Mouse (Mus musculus): ENCODE data around the gene Cactin.

Cactin gene

GRCm38 (mm10) chr10:81320550-81321347 lies at the start of gene Cactin:
Gene Cactin, plus strand, starts transcription at chr10:81321103.
- DNase-seq: peak; percentile 100

DNA sequence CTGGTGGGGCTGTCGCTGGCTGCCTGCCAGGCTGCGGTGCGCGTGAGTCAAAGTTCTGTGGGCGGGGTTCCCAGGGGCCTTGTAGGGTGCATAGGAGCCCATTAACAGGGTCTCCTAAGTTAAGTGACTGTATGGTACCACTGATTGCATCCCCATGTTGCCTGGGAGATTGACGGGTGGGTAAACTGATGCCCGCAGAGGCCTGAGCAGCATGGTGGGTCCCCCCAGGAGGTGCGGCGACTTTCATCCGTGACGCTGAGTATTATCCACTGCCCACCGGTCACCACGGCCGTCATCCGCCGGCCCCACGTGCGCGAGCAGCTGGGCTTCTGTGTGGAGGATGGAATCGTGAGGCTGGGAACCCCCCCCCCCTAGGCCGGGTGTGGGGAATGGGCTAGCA lies 48.5 kb upstream of the Cactin start:
- no peak for DNase-seq

- no peak for DNase-seq
Observed at GRCm38 (mm10) chr10:81273842-81274241, 47.1 kb upstream of the Cactin start.

DNA sequence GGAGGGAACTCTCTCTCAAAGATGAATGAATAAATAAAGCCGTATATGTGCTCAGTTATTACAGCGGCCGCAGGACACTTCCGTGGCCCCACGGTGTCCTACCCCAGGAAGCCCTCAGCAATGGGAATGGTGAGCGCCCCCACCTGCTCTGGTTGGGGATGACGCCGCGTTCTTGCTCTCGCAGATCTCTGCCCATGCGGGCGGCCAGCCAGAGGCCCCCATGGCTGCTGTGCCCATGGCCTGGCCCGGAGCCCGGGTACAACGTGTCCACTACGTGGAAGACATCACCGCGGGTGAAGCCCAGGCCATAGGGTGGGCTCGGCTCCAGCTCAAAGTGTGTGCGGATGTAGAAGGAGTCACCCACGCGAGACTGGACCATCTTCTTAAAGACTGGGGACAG lies 43.2 kb upstream of the Cactin start:
- DNase-seq: no peak

DNA sequence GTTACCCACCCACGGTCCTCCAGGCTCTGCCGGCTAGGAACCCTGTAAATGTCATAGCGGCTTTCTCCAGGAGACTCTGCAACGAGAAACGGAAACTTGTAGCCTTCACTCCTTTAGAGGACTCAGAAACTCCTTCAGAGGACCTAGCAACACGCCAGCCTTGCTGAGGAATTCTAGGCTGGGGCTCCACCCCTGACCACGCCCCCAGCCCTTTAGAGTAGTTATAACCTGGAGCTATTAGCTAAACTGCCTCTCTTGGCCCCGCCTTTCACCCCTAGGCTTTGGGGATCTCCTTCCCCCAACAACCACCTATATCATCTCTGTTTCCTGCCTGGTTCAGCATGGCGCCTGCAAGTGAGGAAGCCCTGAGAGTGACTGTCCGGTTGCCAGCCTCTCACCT lies 41.4 kb upstream of the Cactin start:
- DNase-seq: no peak

- no peak for DNase-seq
Observed at GRCm38 (mm10) chr10:81284189-81284588, 36.7 kb upstream of the Cactin start.

DNA sequence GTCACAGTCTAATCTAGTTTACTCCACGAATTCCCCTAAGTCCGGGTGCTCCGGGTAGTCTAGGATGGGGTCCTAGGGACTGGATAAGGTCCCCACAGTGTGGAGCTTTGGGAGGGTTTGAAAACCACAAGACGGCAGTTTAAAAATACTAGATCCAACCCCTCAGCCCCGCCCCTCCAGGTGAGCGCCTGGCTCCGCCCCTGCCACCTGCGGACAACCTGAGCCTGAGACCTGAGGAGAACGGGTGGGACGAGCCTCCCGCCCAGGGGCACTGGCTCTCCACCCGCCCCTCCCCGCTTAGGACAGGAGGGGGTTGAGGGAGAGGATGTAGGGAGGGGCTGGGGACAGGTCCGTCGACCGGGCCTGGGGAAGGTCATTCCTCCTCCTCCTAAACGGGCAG lies 36.2 kb upstream of the Cactin start:
- no peak for DNase-seq

GRCm38 (mm10) chr10:81285694-81286450 lies 35.0 kb upstream of the Cactin start:
- DNase-seq: peak; percentile 97

DNA sequence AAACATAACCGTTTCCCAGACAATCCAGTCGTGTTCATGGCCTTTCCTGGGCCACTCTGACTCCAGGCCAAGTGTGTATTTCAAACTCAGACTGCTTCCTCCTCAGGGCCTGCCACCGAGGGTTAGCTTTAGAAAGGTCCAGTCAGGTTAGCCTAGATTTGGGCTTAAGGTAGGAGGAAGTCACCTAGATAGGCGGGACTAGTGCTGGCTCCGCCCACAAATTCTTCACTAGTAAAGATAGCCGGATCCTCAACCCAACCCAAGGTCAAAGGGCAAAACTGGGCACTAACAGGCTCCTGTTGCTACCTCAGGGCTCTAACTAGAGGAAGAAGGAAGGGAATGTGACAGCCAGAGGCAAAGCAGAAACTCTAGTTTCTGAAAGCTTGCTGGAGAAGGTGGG lies 34.3 kb upstream of the Cactin start:
- DNase-seq: no peak

DNA sequence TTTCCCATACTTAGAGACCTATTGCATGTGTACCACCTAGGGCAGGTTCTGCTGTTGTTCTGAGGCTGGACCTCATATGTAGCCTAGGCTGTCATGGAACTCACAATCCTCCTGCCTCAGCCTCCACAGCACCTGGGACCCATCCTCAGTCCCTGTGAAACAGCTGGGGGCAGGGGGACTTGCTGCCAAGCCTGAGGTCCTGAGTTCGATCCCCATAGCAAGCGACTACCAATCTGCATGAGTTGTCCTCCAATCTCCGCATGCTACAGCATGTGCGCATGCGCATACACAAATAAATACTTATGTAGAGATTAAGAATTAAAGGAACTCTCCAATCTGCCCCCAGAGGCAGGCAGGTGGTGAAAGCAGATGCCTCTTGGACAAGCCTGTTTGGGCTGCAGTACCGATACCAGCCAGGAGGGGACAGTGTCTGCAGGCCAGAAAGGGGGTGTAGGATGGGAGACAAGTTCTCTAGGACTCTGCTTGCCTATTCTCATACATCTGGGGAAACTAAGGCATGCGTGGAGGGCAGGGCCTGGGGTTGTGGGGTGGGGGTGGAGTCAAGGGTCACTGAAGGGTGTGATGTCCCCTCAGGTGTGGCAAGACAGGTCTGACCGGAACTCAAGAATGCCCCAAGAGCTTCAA lies 33.3 kb upstream of the Cactin start:
- DNase-seq: peak; percentile 83

DNA sequence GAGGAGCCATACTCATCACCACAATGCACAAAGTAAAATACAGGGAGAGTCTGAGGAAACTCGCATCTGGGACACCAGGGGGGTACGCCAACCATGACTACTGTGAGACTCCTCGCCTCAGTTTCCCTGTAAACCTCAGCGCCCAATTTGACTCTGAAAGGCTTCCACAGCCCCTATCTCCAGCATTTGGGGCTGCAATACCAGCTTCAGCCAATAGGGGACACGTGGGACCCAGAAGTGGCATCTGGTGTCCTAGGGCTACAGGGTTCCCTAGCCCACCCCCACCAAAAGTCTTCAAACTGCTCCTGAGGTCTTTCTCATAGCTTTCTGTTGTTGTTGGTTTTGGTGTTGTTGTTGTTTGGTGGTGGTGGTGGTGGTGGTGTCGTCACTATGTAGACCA lies 32.3 kb upstream of the Cactin start:
- peak; percentile 67 for DNase-seq

DNA sequence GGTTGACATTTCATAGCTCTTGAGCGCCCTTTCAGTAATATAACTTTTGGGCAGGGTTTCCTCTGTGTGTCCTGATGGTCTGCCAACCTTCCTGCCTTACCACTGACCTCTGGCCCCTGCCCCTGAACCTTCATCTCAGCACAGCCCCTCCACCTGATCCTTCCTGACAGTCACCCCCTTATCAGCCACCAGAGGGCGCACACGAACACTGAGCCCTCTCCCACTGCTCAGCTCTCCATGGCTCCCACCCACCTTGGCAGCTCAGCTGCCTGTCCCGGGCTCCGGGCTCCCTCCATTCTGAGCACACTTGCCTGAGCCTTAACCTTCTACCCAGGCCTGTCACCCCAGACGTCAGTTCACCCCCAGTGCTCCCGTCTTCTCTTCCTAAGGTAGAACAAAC lies 31.6 kb upstream of the Cactin start:
- peak; percentile 78 for DNase-seq

GRCm38 (mm10) chr10:81289811-81290210 lies 31.1 kb upstream of the Cactin start:
- no peak for DNase-seq

- DNase-seq: peak; percentile 71
Observed at GRCm38 (mm10) chr10:81290698-81291460, 30.0 kb upstream of the Cactin start.

DNA sequence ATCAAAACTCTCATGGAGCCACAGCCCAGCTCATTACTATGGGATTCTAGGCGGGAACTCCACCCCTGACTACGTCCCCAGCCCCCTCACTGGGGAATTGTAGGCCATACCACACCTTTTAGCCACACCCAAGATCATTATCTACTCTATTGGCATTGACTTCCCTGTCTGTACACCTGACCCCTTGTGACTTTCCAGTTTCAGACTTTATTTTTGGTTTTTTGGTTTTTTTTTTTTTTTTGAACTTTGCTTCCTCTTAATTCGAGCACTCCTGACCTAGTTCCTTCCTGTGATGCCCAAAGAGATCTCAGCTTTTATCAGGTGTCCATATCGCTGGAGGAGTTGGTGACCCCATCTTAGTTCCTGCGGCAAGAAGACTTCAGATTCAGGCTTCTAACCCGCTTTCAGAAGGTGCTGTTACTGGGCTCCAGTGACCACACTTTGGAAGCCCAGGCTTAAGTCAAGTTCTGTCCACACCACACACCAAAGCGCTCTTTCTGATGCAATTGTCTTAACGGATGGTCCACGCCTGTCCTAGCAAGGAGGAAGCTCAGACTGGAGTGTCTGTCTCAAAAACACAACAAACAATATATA lies 29.3 kb upstream of the Cactin start, which contains the start of gene Tjp3:
Tjp3 (minus strand) TSS at position 71 of the 594 bp plus-strand sequence.
- DNase-seq: no peak

DNA sequence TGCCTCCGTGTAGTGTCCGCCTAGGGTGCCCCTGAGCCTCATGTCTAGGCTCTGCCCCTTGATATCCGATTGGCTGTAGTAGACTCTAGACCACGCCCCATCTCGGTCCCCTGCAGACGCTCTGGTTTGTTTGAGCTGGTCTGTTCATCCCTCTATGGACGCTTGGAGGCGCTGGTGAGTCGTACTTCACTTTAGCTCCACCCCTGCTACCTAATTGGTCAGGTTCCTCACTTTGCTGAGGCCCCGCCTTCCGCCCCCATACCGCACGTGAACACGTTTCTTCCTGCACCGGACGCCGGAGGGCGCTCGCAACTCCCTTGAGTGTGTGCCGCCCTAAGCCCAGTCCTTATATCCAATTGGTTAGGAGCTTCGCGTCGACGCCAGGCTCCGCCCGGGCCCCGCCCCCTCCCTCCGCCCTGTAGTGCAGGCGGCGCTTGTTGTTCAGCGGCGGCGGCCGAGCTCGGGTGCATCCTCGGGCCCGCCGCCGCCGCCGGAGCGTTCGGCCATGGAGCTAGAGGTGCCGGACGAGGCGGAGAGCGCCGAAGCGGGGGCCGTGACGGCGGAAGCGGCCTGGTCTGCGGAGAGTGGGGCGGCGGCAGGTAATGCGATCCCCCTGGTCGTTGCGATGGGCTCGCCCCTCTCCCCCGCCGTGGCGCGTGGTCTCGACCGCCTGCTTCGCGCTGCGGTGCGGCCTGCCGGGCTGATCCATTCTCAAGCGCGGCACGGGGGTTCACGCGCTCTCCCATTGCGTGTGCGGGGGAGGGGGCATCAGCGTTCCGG lies 28.2 kb upstream of the Cactin start, which contains the start of gene Pip5k1c:
Pip5k1c (plus strand) TSS at position 410 of the 780 bp plus-strand sequence.
- DNase-seq: peak; percentile 99

- no peak for DNase-seq
Observed at GRCm38 (mm10) chr10:81293334-81294030, 27.4 kb upstream of the Cactin start.

- no peak for DNase-seq
Observed at GRCm38 (mm10) chr10:81294442-81294841, 26.5 kb upstream of the Cactin start.

DNA sequence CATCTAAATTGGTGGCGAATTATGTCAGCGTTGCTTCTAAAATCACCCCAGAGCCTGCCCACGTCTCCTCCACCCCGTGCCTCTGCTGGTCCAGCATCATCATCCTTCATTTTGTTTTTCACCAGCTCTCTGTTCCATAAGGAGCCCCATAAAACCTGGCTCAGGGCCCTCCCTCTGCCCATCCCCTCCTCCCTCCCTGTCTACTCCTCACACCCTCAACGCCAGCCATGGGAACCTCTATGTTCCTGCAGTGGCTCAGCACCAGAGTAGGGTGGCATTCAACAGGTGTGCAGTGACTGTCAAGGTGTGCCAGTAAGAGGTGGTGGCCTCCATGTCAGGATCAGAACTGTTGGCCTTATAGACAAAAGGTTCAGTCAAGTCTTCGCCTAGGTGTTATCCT lies 25.7 kb upstream of the Cactin start:
- no peak for DNase-seq

DNA sequence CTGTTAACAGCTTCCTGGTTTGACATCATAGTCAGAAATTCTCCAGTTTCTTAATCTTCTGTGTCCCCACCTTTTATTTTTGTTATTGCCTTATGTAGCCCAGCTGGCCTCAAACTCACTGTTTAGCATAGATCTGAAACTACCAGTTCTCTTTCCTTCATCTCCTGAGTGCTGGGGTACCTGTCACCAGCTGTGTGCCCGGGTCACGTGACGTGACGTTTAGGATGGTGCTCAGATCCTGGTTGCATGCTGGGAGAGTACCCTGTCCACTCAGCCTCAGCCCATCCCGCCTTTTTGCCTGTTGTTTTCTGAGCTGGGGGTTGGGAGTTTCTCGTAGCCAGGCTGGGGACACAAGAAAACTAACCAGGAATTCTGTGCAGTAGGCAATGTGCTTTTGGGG lies 23.7 kb upstream of the Cactin start:
- peak; percentile 79 for DNase-seq

- peak; percentile 84 for DNase-seq
Observed at GRCm38 (mm10) chr10:81297845-81298244, 23.1 kb upstream of the Cactin start.
